Mouse (Mus musculus) CH12.LX (cell line): ENCODE measurements around the gene Arhgef26. TPM values are rescaled to one million over a fixed set of nuclear protein-coding genes. Genes with fewer than 3 reads are reported as not detected.

Experiments
- DNase-seq: peaks from one replicate; pipeline ENCODE4 v3.0.0-alpha.2; 2013; ENCODE audit errors: extremely low read depth
- H3K27ac ChIP-seq: 2 replicates; pipeline ENCODE4 v1.5.1; 2012; ENCODE audit warnings: low read depth, mild to moderate bottlenecking, control low read depth, moderate library complexity; ENCODE audit not compliant: insufficient read depth
- H3K27me3 ChIP-seq: replicated peaks from 2 replicates; pipeline ENCODE3; 2012; ENCODE audit warnings: inconsistent platforms
- H3K36me3 ChIP-seq, 2 experiments: replicated peaks in 1 of 2; 2 replicates each; pipeline versions ENCODE3 to v1.6.1; 2012; ENCODE audit warnings: inconsistent platforms in 1 of 2, low read length in 1 of 2, mild to moderate bottlenecking in 1 of 2, mixed read lengths in 1 of 2, moderate library complexity in 1 of 2; ENCODE audit not compliant: control insufficient read depth in 1 of 2, insufficient read depth in 1 of 2
- H3K4me1 ChIP-seq, 2 experiments: 2 replicates each; pipeline ENCODE4 v1.6.1; 2012; ENCODE audit warnings: inconsistent platforms in 1 of 2, moderate library complexity in 1 of 2; ENCODE audit not compliant: insufficient read depth in 2 of 2, control insufficient read depth in 1 of 2
- H3K4me2 ChIP-seq: 2 replicates; pipeline ENCODE4 v1.6.1; 2012; ENCODE audit warnings: low read depth, mild to moderate bottlenecking, control low read depth; ENCODE audit not compliant: poor library complexity, insufficient read depth, severe bottlenecking
- H3K4me3 ChIP-seq, 3 experiments: fragments of 150-350 bp in 1 of 3; sonication (generic) in 1 of 3; replicated peaks in 1 of 3; 2 replicates each; pipeline versions ENCODE3 to v1.5.1; 2011 to 2012; ENCODE audit warnings: low read depth in 2 of 3, low read length in 2 of 3, mild to moderate bottlenecking in 2 of 3, moderate library complexity in 2 of 3, control low read depth in 1 of 3, improper control_type of control experiment in 1 of 3, inconsistent platforms in 1 of 3, mixed read lengths in 1 of 3; ENCODE audit not compliant: poor library complexity in 1 of 3
- H3K79me2 ChIP-seq: replicated peaks from 2 replicates; pipeline ENCODE4 v1.6.1; 2012; ENCODE audit warnings: mild to moderate bottlenecking, moderate library complexity; ENCODE audit not compliant: control insufficient read depth, poor library complexity, insufficient read depth, severe bottlenecking; ENCODE audit errors: extremely low read depth
- H3K9ac ChIP-seq: 2 replicates; pipeline ENCODE4 v1.6.1; 2012; ENCODE audit warnings: low read depth, mild to moderate bottlenecking, control low read depth, moderate library complexity; ENCODE audit not compliant: insufficient read depth
- H3K9me3 ChIP-seq: replicated peaks from 2 replicates; pipeline ENCODE3; 2012; ENCODE audit warnings: low read length, inconsistent platforms, mixed read lengths
- CTCF ChIP-seq, 2 experiments: IDR thresholded peaks in 1 of 2; conservative IDR thresholded peaks in 1 of 2; 2 replicates each; pipeline ENCODE4 v1.5.1; 2011 to 2012; ENCODE audit warnings: low read depth in 2 of 2, low read length in 2 of 2, improper control_type of control experiment in 1 of 2, inconsistent platforms in 1 of 2, mild to moderate bottlenecking in 1 of 2, moderate library complexity in 1 of 2
- EP300 ChIP-seq: IDR thresholded peaks from 2 replicates; pipeline ENCODE4 v1.6.1; 2011; ENCODE audit warnings: low read length, improper control_type of control experiment
- GABPA ChIP-seq: IDR thresholded peaks from 2 replicates; pipeline ENCODE4 v1.6.1; 2012; ENCODE audit warnings: low read depth, low read length, improper control_type of control experiment, inconsistent platforms; ENCODE audit not compliant: insufficient replicate concordance
- HCFC1 ChIP-seq: IDR thresholded peaks from 2 replicates; pipeline ENCODE4 v1.6.1; 2012; ENCODE audit warnings: low read depth, mild to moderate bottlenecking, inconsistent platforms, low read length, improper control_type of control experiment
- MAZ ChIP-seq: IDR thresholded peaks from 2 replicates; pipeline ENCODE4 v1.6.1; 2012; ENCODE audit warnings: low read depth, mild to moderate bottlenecking, inconsistent platforms, low read length, improper control_type of control experiment, moderate library complexity
- MEF2A ChIP-seq: IDR thresholded peaks from 2 replicates; pipeline ENCODE4 v1.6.1; 2014; ENCODE audit warnings: low read depth, mild to moderate bottlenecking, inconsistent platforms, low read length, improper control_type of control experiment, borderline replicate concordance
- MXI1 ChIP-seq: IDR thresholded peaks from 2 replicates; pipeline ENCODE4 v1.6.1; 2011; ENCODE audit warnings: mild to moderate bottlenecking, low read depth, low read length, improper control_type of control experiment
- NELFE ChIP-seq: IDR thresholded peaks from 2 replicates; pipeline ENCODE4 v1.6.1; 2011; ENCODE audit warnings: low read depth, low read length, improper control_type of control experiment
- NRF1 ChIP-seq: IDR thresholded peaks from 2 replicates; pipeline ENCODE4 v1.6.1; 2014; ENCODE audit warnings: low read depth, mild to moderate bottlenecking, inconsistent platforms, low read length, improper control_type of control experiment, moderate library complexity
- PAX5 ChIP-seq: IDR thresholded peaks from 2 replicates; pipeline ENCODE4 v1.6.1; 2012; ENCODE audit warnings: low read length, inconsistent platforms, mixed read lengths
- RCOR1 ChIP-seq: conservative IDR thresholded peaks from 2 replicates; pipeline ENCODE4 v1.6.1; 2012; ENCODE audit warnings: low read depth, mild to moderate bottlenecking, inconsistent platforms, low read length, improper control_type of control experiment
- SIN3A ChIP-seq: IDR thresholded peaks from 2 replicates; pipeline ENCODE4 v1.6.1; 2012; ENCODE audit warnings: low read length, improper control_type of control experiment, inconsistent platforms
- USF2 ChIP-seq: conservative IDR thresholded peaks from 2 replicates; pipeline ENCODE4 v1.6.1; 2011; ENCODE audit warnings: low read depth, low read length, improper control_type of control experiment
- ZKSCAN1 ChIP-seq: IDR thresholded peaks from 2 replicates; pipeline ENCODE4 v1.6.1; 2012; ENCODE audit warnings: low read depth, inconsistent platforms, low read length, improper control_type of control experiment, borderline replicate concordance
- ZMIZ1 ChIP-seq: IDR thresholded peaks from 2 replicates; pipeline ENCODE4 v1.6.1; 2012; ENCODE audit warnings: low read depth, mild to moderate bottlenecking, inconsistent platforms, low read length, improper control_type of control experiment
- ZNF384 ChIP-seq: IDR thresholded peaks from 2 replicates; pipeline ENCODE4 v1.6.1; 2012; ENCODE audit warnings: low read depth, low read length, improper control_type of control experiment, inconsistent platforms
- dilution Hi-C: fragments of 300-500 bp; cut with MboI; formaldehyde crosslinking; loops from 2 replicates; pipeline ENCODE4 v1.14.3; 2020; ENCODE audit warnings: low sequenced_read_pairs; ENCODE audit not compliant: extremely low pct_unique_long_range_greater_than_20kb, extremely low pct_ligation_motif_present
- in situ Hi-C: fragments of 300-500 bp; cut with MboI; formaldehyde crosslinking; loops from 3 replicates; pipeline ENCODE4 v1.14.3; 2019; ENCODE audit warnings: low sequenced_read_pairs, low pct_ligation_motif_present, low pct_unique_long_range_greater_than_20kb, mixed read lengths
- polyA plus RNA-seq: library from polyadenylated mRNA; unstranded; fragments of >175 nt; gene quantifications from 2 replicates; pipeline ENCODE4 v1.2.1, GENCODE M21; 2012; ENCODE audit warnings: low read depth; ENCODE audit not compliant: insufficient read length
- total RNA-seq, 2 experiments: library from RNA; depleted of rRNA; stranded (reverse); fragments of 300-350 nt in 1 of 2; fragments of >200 nt in 1 of 2; gene quantifications; 2 replicates each; pipeline ENCODE4 v1.2.3; 2012 to 2014

The Arhgef26 gene
- total and polyA plus RNA-seq, 3 experiments, result under 0.01 to 0.11 TPM; not detected in 1

DNA sequence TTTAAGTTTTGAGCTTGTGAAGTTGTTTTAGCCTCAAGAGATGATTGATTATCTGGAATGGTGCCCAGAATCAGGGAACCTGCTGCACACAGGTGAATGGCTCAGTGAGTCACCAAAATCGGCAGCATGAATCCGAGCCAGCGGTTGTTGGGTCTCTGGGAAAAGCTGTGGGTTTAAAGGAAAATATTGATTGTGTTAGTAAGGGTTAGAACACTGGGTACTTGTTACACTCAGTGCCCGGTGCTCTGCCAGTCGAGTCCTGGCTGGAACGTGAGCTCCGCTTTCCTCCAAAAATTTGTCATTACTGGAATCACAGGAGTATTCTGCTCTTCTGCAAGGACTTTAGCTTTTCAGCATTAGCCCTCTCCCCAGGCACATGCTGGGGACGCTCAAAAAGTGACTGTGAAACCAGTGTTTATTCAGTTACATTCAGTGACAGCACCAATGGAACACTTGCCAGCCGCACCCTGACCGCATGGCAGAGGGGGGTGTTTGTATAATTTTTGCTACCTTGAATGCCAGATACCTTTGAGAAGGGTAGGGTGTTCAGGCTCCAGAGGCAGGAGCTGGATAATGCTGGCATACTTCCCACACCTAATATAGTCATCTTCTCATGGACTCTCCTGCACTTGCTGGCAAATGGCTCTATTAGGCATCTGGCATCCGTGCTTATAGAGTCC, 11.2 kb downstream of the Arhgef26 start:
- Histone ChIP-seq H3K4me2 (no peak overlapping the region), H3K9me3 (peaks cover 49% of the 10 kb centered on the region), H3K36me3 (no peaks in the 10 kb centered on the region), H3K27ac (no peak overlapping the region), H3K27me3 (no peaks in the 10 kb centered on the region), H3K4me1 (no peaks in the 10 kb centered on the region), H3K79me2 (no peaks in the 10 kb centered on the region), H3K4me3 (no peak overlapping the region), H3K9ac (no peak overlapping the region)
- TF ChIP-seq MEF2A (no peak), NELFE (no peak), ZKSCAN1 (no peak), SIN3A (no peak), CTCF (conservative IDR thresholded peaks at IDR 0.05 in 1 of 2, IDR thresholded peaks at IDR 0.05 in 1 of 2; ENCODE audit: low read depth in 2 of 2, low read length in 2 of 2) (no peak), EP300 (no peak), USF2 (no peak), RCOR1 (no peak), GABPA (no peak), HCFC1 (no peak), ZNF384 (no peak), MXI1 (no peak), MAZ (no peak)
- no peak for DNase-seq
- dilution Hi-C loops, result no loop called here
- in situ Hi-C loops, result no loop called here

DNA sequence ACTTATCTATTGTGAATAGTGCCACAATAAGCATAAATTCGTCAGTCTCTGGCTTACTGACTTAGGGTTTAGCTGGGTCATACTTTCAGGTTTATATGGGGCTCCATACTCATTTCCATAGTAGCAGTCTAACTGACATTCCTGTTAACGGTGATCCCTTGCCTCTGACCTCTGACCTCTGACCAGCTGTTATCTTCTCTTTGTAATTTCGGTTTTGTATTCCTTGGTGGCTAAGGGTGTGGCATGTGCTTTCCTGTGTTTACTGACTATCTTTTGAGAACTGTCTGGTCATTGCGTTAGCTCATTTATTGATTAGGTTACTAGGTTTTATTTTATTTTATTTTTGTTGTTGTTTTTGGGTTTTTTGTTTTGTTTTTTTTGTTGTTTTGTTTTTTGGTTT, 13.9 kb downstream of the Arhgef26 start:
- no peaks in the 10 kb centered on the region for H3K36me3 ChIP-seq

More for the DNA sequence above, 13.9 kb downstream of the Arhgef26 start:
- Histone ChIP-seq H3K27ac (no peak overlapping the region), H3K4me1 (no peaks in the 10 kb centered on the region), H3K9me3 (peaks cover 55% of the 10 kb centered on the region), H3K4me2 (no peak overlapping the region), H3K4me3 (no peak overlapping the region), H3K27me3 (no peaks in the 10 kb centered on the region), H3K79me2 (no peaks in the 10 kb centered on the region), H3K9ac (no peak overlapping the region)
- in situ Hi-C loops (no loop called here), dilution Hi-C loops (no loop called here)
- no peak for TF ChIP-seq ZNF384
- TF ChIP-seq PAX5, result no peak
- no peak for TF ChIP-seq USF2
- TF ChIP-seq NRF1, result no peak
- no peak for TF ChIP-seq ZMIZ1
- TF ChIP-seq ZKSCAN1, result no peak
- DNase-seq, result no peak
